Mouse (Mus musculus) bone marrow, adult 2 months (tissue): Measurements from ENCODE around the gene Evc. TPM values are rescaled to one million over a fixed set of nuclear protein-coding genes. Genes with fewer than 3 reads are reported as not detected.

Source experiments
- H3K27ac ChIP-seq: fragments of 200-500 bp; 2 replicates; pipeline ENCODE4 v1.5.1; 2012; ENCODE audit warnings: low read depth, mild to moderate bottlenecking, control low read depth, inconsistent platforms, low read length; ENCODE audit not compliant: control insufficient read depth, poor library complexity, insufficient read depth
- H3K4me1 ChIP-seq: fragments of 200-500 bp; 2 replicates; pipeline ENCODE4 v1.6.1; 2011; ENCODE audit warnings: low read length; ENCODE audit not compliant: control insufficient read depth, insufficient read depth
- H3K4me3 ChIP-seq: fragments of 200-500 bp; replicated peaks from 2 replicates; pipeline ENCODE3; 2011; ENCODE audit warnings: mild to moderate bottlenecking, low read depth, low read length, control low read depth; ENCODE audit not compliant: control insufficient read depth
- CTCF ChIP-seq: fragments of 200-500 bp; IDR thresholded peaks from 2 replicates; pipeline ENCODE4 v1.5.1; 2011; ENCODE audit warnings: low read length, control low read depth; ENCODE audit not compliant: control insufficient read depth, insufficient read depth
- POLR2A ChIP-seq: fragments of 200-500 bp; IDR thresholded peaks from 2 replicates; pipeline ENCODE4 v1.6.1; 2011; ENCODE audit warnings: low read depth, mild to moderate bottlenecking, control low read depth, low read length, borderline replicate concordance; ENCODE audit not compliant: control insufficient read depth
- WGBS: fragments of 180-500 bp; shearing (Covaris S2); methylation state at CpG from one replicate; pipeline ENCODE4 v1.1.7; 2018; 5-methylcytosine and 5-hydroxymethylcytosine counted together
- polyA plus RNA-seq: library from polyadenylated mRNA; stranded (reverse); fragments of >200 nt; gene quantifications from 2 replicates; pipeline ENCODE4 v1.2.4, GENCODE M21; 2011; ENCODE audit warnings: low replicate concordance; ENCODE audit not compliant: missing spikeins, insufficient read depth, insufficient read length

Gene Evc
- polyA plus RNA-seq, 1 experiment, result 2.8 TPM

GRCm38 (mm10) chr5:37326675-37327074 lies 10.0 kb downstream of the Evc start:
- no peak overlapping the region for H3K4me3 ChIP-seq
- 83% methylated on average over 6 of the region's 6 CpGs for WGBS
- H3K27ac ChIP-seq, result no peak overlapping the region
- no peaks in the 10 kb centered on the region for H3K4me1 ChIP-seq
- TF ChIP-seq CTCF (no peak), POLR2A (no peak)

GRCm38 (mm10) chr5:37320761-37321160 lies 15.9 kb downstream of the Evc start:
- TF ChIP-seq POLR2A, result no peak
- no peak for TF ChIP-seq CTCF
- Histone ChIP-seq H3K4me3 (no peak overlapping the region), H3K4me1 (no peaks in the 10 kb centered on the region), H3K27ac (no peak overlapping the region)
- WGBS, result 75% methylated on average over 4 of the region's 4 CpGs

GRCm38 (mm10) chr5:37320174-37320573 lies 16.5 kb downstream of the Evc start:
- Histone ChIP-seq H3K4me3 (no peak overlapping the region), H3K4me1 (no peaks in the 10 kb centered on the region), H3K27ac (no peak overlapping the region)
- WGBS, result 54% methylated on average over 3 of the region's 3 CpGs
- TF ChIP-seq CTCF (no peak), POLR2A (no peak)

- H3K4me3 ChIP-seq, result no peak overlapping the region
- H3K27ac ChIP-seq, result no peak overlapping the region
- TF ChIP-seq CTCF, result no peak
- no peak for TF ChIP-seq POLR2A
- WGBS, result 72% methylated on average over 6 of the region's 6 CpGs
- H3K4me1 ChIP-seq, result no peaks in the 10 kb centered on the region
Observed at GRCm38 (mm10) chr5:37318715-37319114, 18.0 kb downstream of the Evc start.

GRCm38 (mm10) chr5:37312980-37313722 lies 23.5 kb downstream of the Evc start:
- H3K4me1 ChIP-seq, result no peaks in the 10 kb centered on the region
- 79% methylated on average over 12 of the region's 12 CpGs for WGBS
- H3K4me3 ChIP-seq, result no peak overlapping the region
- TF ChIP-seq CTCF (no peak), POLR2A (peak; percentile 15; the same call in 1 of the 2 replicates)
- no peak overlapping the region for H3K27ac ChIP-seq

GRCm38 (mm10) chr5:37310026-37310425 lies 26.7 kb downstream of the Evc start:
- Histone ChIP-seq H3K4me1 (no peaks in the 10 kb centered on the region), H3K27ac (no peak overlapping the region), H3K4me3 (no peak overlapping the region)
- TF ChIP-seq CTCF, result no peak
- TF ChIP-seq POLR2A, result no peak
- WGBS, result 71% methylated on average over 9 of the region's 9 CpGs

GRCm38 (mm10) chr5:37298370-37298769 lies 38.3 kb downstream of the Evc start:
- H3K4me3 ChIP-seq, result no peak overlapping the region
- 29% methylated on average over 7 of the region's 7 CpGs for WGBS
- no peaks in the 10 kb centered on the region for H3K4me1 ChIP-seq
- no peak overlapping the region for H3K27ac ChIP-seq
- TF ChIP-seq POLR2A (no peak), CTCF (peak; percentile 70)

- TF ChIP-seq POLR2A (no peak), CTCF (no peak)
- H3K4me3 ChIP-seq, result no peak overlapping the region
- no peak overlapping the region for H3K27ac ChIP-seq
- WGBS, result 67% methylated on average over 10 of the region's 10 CpGs
- no peaks in the 10 kb centered on the region for H3K4me1 ChIP-seq
Observed at GRCm38 (mm10) chr5:37296717-37297116, 40.0 kb downstream of the Evc start.
